Mouse (Mus musculus) midbrain, embryonic 14.5 days (tissue): ENCODE measurements around the gene Tmem214. TPM values are rescaled to one million over a fixed set of nuclear protein-coding genes. Genes with fewer than 3 reads are reported as not detected.

Experiments used
- ATAC-seq: fragments of 200-750 bp; cut with Nextera tagmentation; 2 replicates; pipeline ENCODE4 v1.8.0; 2017; ENCODE audit warnings: moderate number of reproducible peaks, moderate library complexity; ENCODE audit not compliant: low FRiP score, low TSS enrichment
- DNase-seq: peaks from one replicate; pipeline ENCODE4 v3.0.0-alpha.2; 2015
- H3K27ac ChIP-seq: fragments of 300-500 bp; sonication (generic); replicated peaks from 2 replicates; pipeline ENCODE4 v1.5.1; 2014; ENCODE audit warnings: mild to moderate bottlenecking, low read depth, low read length, moderate library complexity
- H3K27me3 ChIP-seq: fragments of 300-500 bp; sonication (generic); 2 replicates; pipeline ENCODE4 v1.6.1; 2014; ENCODE audit warnings: low read length, control low read depth, mixed read lengths; ENCODE audit not compliant: control insufficient read depth, insufficient read depth
- H3K36me3 ChIP-seq: fragments of 300-500 bp; sonication (generic); 2 replicates; pipeline ENCODE4 v1.6.1; 2014; ENCODE audit warnings: low read length, control low read depth; ENCODE audit not compliant: control insufficient read depth, insufficient read depth
- H3K4me1 ChIP-seq: fragments of 300-500 bp; sonication (generic); 2 replicates; pipeline ENCODE4 v1.6.1; 2014; ENCODE audit warnings: mild to moderate bottlenecking, antibody characterized with exemption, low read length, control low read depth; ENCODE audit not compliant: control insufficient read depth, insufficient read depth
- H3K4me2 ChIP-seq: fragments of 300-500 bp; sonication (generic); 2 replicates; pipeline ENCODE4 v1.6.1; 2014; ENCODE audit warnings: mild to moderate bottlenecking, low read length, moderate library complexity
- H3K4me3 ChIP-seq: fragments of 300-500 bp; sonication (generic); replicated peaks from 2 replicates; pipeline ENCODE4 v1.5.1; 2014; ENCODE audit warnings: low read depth, low read length
- H3K9ac ChIP-seq: fragments of 300-500 bp; sonication (generic); replicated peaks from 2 replicates; pipeline ENCODE4 v1.6.1; 2014; ENCODE audit warnings: mild to moderate bottlenecking, low read length, moderate library complexity
- H3K9me3 ChIP-seq: fragments of 300-500 bp; sonication (generic); 2 replicates; pipeline ENCODE4 v1.6.1; 2016; ENCODE audit warnings: low read length, control low read depth, mixed read lengths; ENCODE audit not compliant: control insufficient read depth
- WGBS: fragments of 180-500 bp; shearing (Covaris S2); extraction: QIAGEN DNeasy Blood & Tissue Kit; methylation state at CpG from one replicate; pipeline ENCODE4 v1.1.7; 2014; 5-methylcytosine and 5-hydroxymethylcytosine counted together
- polyA plus RNA-seq: library from polyadenylated mRNA; unstranded; fragments of >200 nt; fragmentation: Nextera tagmentation; extraction: Ambion mirVana; gene quantifications from 2 replicates; pipeline ENCODE4 v1.2.1, GENCODE M21; 2014

Tmem214 gene
- polyA plus RNA-seq, 1 experiment from 2014 or later = 46.7 TPM

GRCm38 (mm10) chr5:30839731-30840130 is 28.1 kb upstream of the Tmem214 start:
- DNase-seq = no peak
- H3K27me3 ChIP-seq = no peaks in the 10 kb centered on the region
- H3K9me3 ChIP-seq = no peaks in the 10 kb centered on the region
- H3K4me3 ChIP-seq = no peak overlapping the region
- H3K27ac ChIP-seq = no peak overlapping the region
- 96% methylated on average over 2 of the region's 2 CpGs for WGBS
- no peak overlapping the region for H3K9ac ChIP-seq
- H3K36me3 ChIP-seq = peaks cover 23% of the 10 kb centered on the region; the same call in 1 of the 2 replicates
- H3K4me1 ChIP-seq = no peaks in the 10 kb centered on the region
- H3K4me2 ChIP-seq = no peak overlapping the region
- no peak for ATAC-seq

- no peak for ATAC-seq
- no peak for DNase-seq
- no peak overlapping the region for H3K27ac ChIP-seq
- H3K4me2 ChIP-seq = no peak overlapping the region
- no peaks in the 10 kb centered on the region for H3K4me1 ChIP-seq
- H3K4me3 ChIP-seq = no peak overlapping the region
- no peaks in the 10 kb centered on the region for H3K27me3 ChIP-seq
- no peaks in the 10 kb centered on the region for H3K9me3 ChIP-seq
- WGBS = 68% methylated on average over 3 of the region's 3 CpGs
- no peak overlapping the region for H3K9ac ChIP-seq
- H3K36me3 ChIP-seq = peaks cover 15% of the 10 kb centered on the region; the same call in 1 of the 2 replicates
These were observed 25.9 kb upstream of the Tmem214 start for GRCm38 (mm10) chr5:30841896-30842295.

- H3K4me2 ChIP-seq = no peak overlapping the region
- ATAC-seq (no peak), DNase-seq (no peak)
- H3K36me3 ChIP-seq = no peaks in the 10 kb centered on the region
- no peak overlapping the region for H3K9ac ChIP-seq
- no peaks in the 10 kb centered on the region for H3K27me3 ChIP-seq
- H3K27ac ChIP-seq = no peak overlapping the region
- 68% methylated on average over 6 of the region's 6 CpGs for WGBS
- no peak overlapping the region for H3K4me3 ChIP-seq
- no peaks in the 10 kb centered on the region for H3K4me1 ChIP-seq
- H3K9me3 ChIP-seq = no peaks in the 10 kb centered on the region
These were observed 17.8 kb upstream of the Tmem214 start for GRCm38 (mm10) chr5:30849891-30850555.

- ATAC-seq (no peak), DNase-seq (no peak)
- H3K36me3 ChIP-seq = no peaks in the 10 kb centered on the region
- H3K9me3 ChIP-seq = no peaks in the 10 kb centered on the region
- 61% methylated on average over 2 of the region's 2 CpGs for WGBS
- H3K4me1 ChIP-seq = no peaks in the 10 kb centered on the region
- H3K27me3 ChIP-seq = no peaks in the 10 kb centered on the region
- H3K9ac ChIP-seq = no peak overlapping the region
- H3K27ac ChIP-seq = no peak overlapping the region
- H3K4me3 ChIP-seq = no peak overlapping the region
- H3K4me2 ChIP-seq = no peak overlapping the region
These were observed 17.3 kb upstream of the Tmem214 start for GRCm38 (mm10) chr5:30850556-30850925.

- ATAC-seq (no peak), DNase-seq (no peak)
- Histone ChIP-seq H3K27ac (no peak overlapping the region), H3K27me3 (no peaks in the 10 kb centered on the region), H3K36me3 (no peaks in the 10 kb centered on the region), H3K4me3 (no peak overlapping the region), H3K4me1 (no peaks in the 10 kb centered on the region), H3K9me3 (no peaks in the 10 kb centered on the region), H3K4me2 (no peak overlapping the region), H3K9ac (no peak overlapping the region; the same call in 1 of the 2 replicates)
- 90% methylated on average over 4 of the region's 4 CpGs for WGBS
These were observed 14.3 kb upstream of the Tmem214 start for GRCm38 (mm10) chr5:30853522-30853921.

GRCm38 (mm10) chr5:30855674-30856073 is 12.1 kb upstream of the Tmem214 start:
- H3K27ac ChIP-seq = no peak overlapping the region
- 56% methylated on average over 3 of the region's 3 CpGs for WGBS
- H3K4me2 ChIP-seq = no peak overlapping the region
- no peak overlapping the region for H3K4me3 ChIP-seq
- no peak overlapping the region for H3K9ac ChIP-seq
- DNase-seq (no peak), ATAC-seq (no peak)
- no peaks in the 10 kb centered on the region for H3K36me3 ChIP-seq
- no peaks in the 10 kb centered on the region for H3K27me3 ChIP-seq
- H3K9me3 ChIP-seq = no peaks in the 10 kb centered on the region
- no peaks in the 10 kb centered on the region for H3K4me1 ChIP-seq

- Histone ChIP-seq H3K4me3 (no peak overlapping the region), H3K27me3 (no peaks in the 10 kb centered on the region), H3K9me3 (no peaks in the 10 kb centered on the region), H3K4me2 (no peak overlapping the region), H3K9ac (no peak overlapping the region), H3K4me1 (no peaks in the 10 kb centered on the region), H3K27ac (no peak overlapping the region), H3K36me3 (no peaks in the 10 kb centered on the region)
- ATAC-seq = no peak
- 86% methylated on average over 2 of the region's 2 CpGs for WGBS
- DNase-seq = peak; percentile 20
These were observed 11.7 kb upstream of the Tmem214 start for GRCm38 (mm10) chr5:30856124-30856523.

- Histone ChIP-seq H3K9ac (no peak overlapping the region), H3K27me3 (no peaks in the 10 kb centered on the region), H3K4me1 (no peaks in the 10 kb centered on the region), H3K4me2 (no peak overlapping the region), H3K36me3 (peaks cover 54% of the 10 kb centered on the region), H3K9me3 (no peaks in the 10 kb centered on the region), H3K27ac (no peak overlapping the region), H3K4me3 (no peak overlapping the region)
- no peak for DNase-seq
- 50% methylated on average over 4 of the region's 4 CpGs for WGBS
- no peak for ATAC-seq
These were observed 4.0 kb upstream of the Tmem214 start for GRCm38 (mm10) chr5:30863852-30864251.

GRCm38 (mm10) chr5:30864322-30864721 is 3.5 kb upstream of the Tmem214 start:
- no peaks in the 10 kb centered on the region for H3K9me3 ChIP-seq
- DNase-seq (no peak), ATAC-seq (no peak)
- H3K9ac ChIP-seq = no peak overlapping the region
- no peak overlapping the region for H3K4me3 ChIP-seq
- WGBS = 60% methylated on average over 15 of the region's 15 CpGs
- no peaks in the 10 kb centered on the region for H3K27me3 ChIP-seq
- peaks cover 54% of the 10 kb centered on the region for H3K36me3 ChIP-seq
- H3K4me2 ChIP-seq = no peak overlapping the region
- H3K27ac ChIP-seq = no peak overlapping the region
- H3K4me1 ChIP-seq = no peaks in the 10 kb centered on the region
